Mouse (Mus musculus): Measurements from ENCODE around the gene Fetub. TPM values are rescaled to one million over a fixed set of nuclear protein-coding genes. Genes with fewer than 3 reads are reported as not detected.

Gene Fetub
- polyA plus RNA-seq, 1 experiment: 1.2 TPM

GRCm38 (mm10) chr16:22953069-22953468 lies 34.9 kb downstream of the Fetub start:
- no peak overlapping the region for H3K27ac ChIP-seq (ENCODE audit: control insufficient read depth, insufficient read depth, low read length)
- 45% methylated on average over 4 of the region's 4 CpGs for WGBS

GRCm38 (mm10) chr16:22955397-22956084 lies 37.4 kb downstream of the Fetub start:
- TF ChIP-seq CTCF (IDR thresholded peaks at IDR 0.05; ENCODE audit: borderline replicate concordance, control insufficient read depth, extremely low read depth, insufficient read depth, low read length, poor library complexity) (no peak), POLR2A (IDR thresholded peaks at IDR 0.05; ENCODE audit: control insufficient read depth, extremely low read depth, insufficient read depth, low read length, poor library complexity) (no peak)
- H3K36me3 ChIP-seq (ENCODE audit: control insufficient read depth, insufficient read depth, low read length): no peaks in the 10 kb centered on the region
- 77% methylated on average over 13 of the region's 13 CpGs for WGBS

More at GRCm38 (mm10) chr16:22953069-22953468, 34.9 kb downstream of the Fetub start:
- TF ChIP-seq CTCF (IDR thresholded peaks at IDR 0.05; ENCODE audit: borderline replicate concordance, control insufficient read depth, extremely low read depth, insufficient read depth, low read length, poor library complexity): no peak
- TF ChIP-seq POLR2A (IDR thresholded peaks at IDR 0.05; ENCODE audit: control insufficient read depth, extremely low read depth, insufficient read depth, low read length, poor library complexity): no peak
- H3K27me3 ChIP-seq (ENCODE audit: control insufficient read depth, insufficient read depth, low read length): no peaks in the 10 kb centered on the region
- DNase-seq: no peak
- no peaks in the 10 kb centered on the region for H3K4me1 ChIP-seq (replicated peaks; ENCODE audit: control insufficient read depth, insufficient read depth, low read length)
- no peak overlapping the region for H3K4me3 ChIP-seq (ENCODE audit: control insufficient read depth, insufficient read depth, low read length)
- no peaks in the 10 kb centered on the region for H3K36me3 ChIP-seq (ENCODE audit: control insufficient read depth, insufficient read depth, low read length)

GRCm38 (mm10) chr16:22956085-22956439 lies 37.9 kb downstream of the Fetub start:
- Histone ChIP-seq H3K4me3 (ENCODE audit: control insufficient read depth, insufficient read depth, low read length) (no peak overlapping the region), H3K4me1 (replicated peaks; ENCODE audit: control insufficient read depth, insufficient read depth, low read length) (no peaks in the 10 kb centered on the region), H3K27me3 (ENCODE audit: control insufficient read depth, insufficient read depth, low read length) (no peaks in the 10 kb centered on the region), H3K27ac (ENCODE audit: control insufficient read depth, insufficient read depth, low read length) (no peak overlapping the region), H3K36me3 (ENCODE audit: control insufficient read depth, insufficient read depth, low read length) (no peaks in the 10 kb centered on the region)
- 94% methylated on average over 11 of the region's 11 CpGs for WGBS
- DNase-seq: no peak
- no peak for TF ChIP-seq POLR2A (IDR thresholded peaks at IDR 0.05; ENCODE audit: control insufficient read depth, extremely low read depth, insufficient read depth, low read length, poor library complexity)
- no peak for TF ChIP-seq CTCF (IDR thresholded peaks at IDR 0.05; ENCODE audit: borderline replicate concordance, control insufficient read depth, extremely low read depth, insufficient read depth, low read length, poor library complexity)

More at GRCm38 (mm10) chr16:22955397-22956084, 37.4 kb downstream of the Fetub start:
- H3K27ac ChIP-seq (ENCODE audit: control insufficient read depth, insufficient read depth, low read length): no peak overlapping the region
- DNase-seq: no peak
- H3K4me3 ChIP-seq (ENCODE audit: control insufficient read depth, insufficient read depth, low read length): no peak overlapping the region
- no peaks in the 10 kb centered on the region for H3K4me1 ChIP-seq (replicated peaks; ENCODE audit: control insufficient read depth, insufficient read depth, low read length)
- no peaks in the 10 kb centered on the region for H3K27me3 ChIP-seq (ENCODE audit: control insufficient read depth, insufficient read depth, low read length)

GRCm38 (mm10) chr16:22961073-22961472 lies 42.9 kb downstream of the Fetub start:
- no peak for DNase-seq
- no peaks in the 10 kb centered on the region for H3K27me3 ChIP-seq (ENCODE audit: control insufficient read depth, insufficient read depth, low read length)
- H3K4me3 ChIP-seq (ENCODE audit: control insufficient read depth, insufficient read depth, low read length): no peak overlapping the region
- TF ChIP-seq POLR2A (IDR thresholded peaks at IDR 0.05; ENCODE audit: control insufficient read depth, extremely low read depth, insufficient read depth, low read length, poor library complexity) (no peak), CTCF (IDR thresholded peaks at IDR 0.05; ENCODE audit: borderline replicate concordance, control insufficient read depth, extremely low read depth, insufficient read depth, low read length, poor library complexity) (no peak)
- WGBS: 96% methylated on average over 8 of the region's 8 CpGs
- H3K4me1 ChIP-seq (replicated peaks; ENCODE audit: control insufficient read depth, insufficient read depth, low read length): no peaks in the 10 kb centered on the region
- no peaks in the 10 kb centered on the region for H3K36me3 ChIP-seq (ENCODE audit: control insufficient read depth, insufficient read depth, low read length)
- H3K27ac ChIP-seq (ENCODE audit: control insufficient read depth, insufficient read depth, low read length): no peak overlapping the region

- no peaks in the 10 kb centered on the region for H3K36me3 ChIP-seq (ENCODE audit: control insufficient read depth, insufficient read depth, low read length)
- H3K4me3 ChIP-seq (ENCODE audit: control insufficient read depth, insufficient read depth, low read length): no peak overlapping the region
- 91% methylated on average over 5 of the region's 5 CpGs for WGBS
- no peaks in the 10 kb centered on the region for H3K27me3 ChIP-seq (ENCODE audit: control insufficient read depth, insufficient read depth, low read length)
- H3K27ac ChIP-seq (ENCODE audit: control insufficient read depth, insufficient read depth, low read length): no peak overlapping the region
- no peak for DNase-seq
- no peak for TF ChIP-seq CTCF (IDR thresholded peaks at IDR 0.05; ENCODE audit: borderline replicate concordance, control insufficient read depth, extremely low read depth, insufficient read depth, low read length, poor library complexity)
- no peak for TF ChIP-seq POLR2A (IDR thresholded peaks at IDR 0.05; ENCODE audit: control insufficient read depth, extremely low read depth, insufficient read depth, low read length, poor library complexity)
- no peaks in the 10 kb centered on the region for H3K4me1 ChIP-seq (replicated peaks; ENCODE audit: control insufficient read depth, insufficient read depth, low read length)
Observed at GRCm38 (mm10) chr16:22962256-22962655, 44.1 kb downstream of the Fetub start.

GRCm38 (mm10) chr16:22963293-22963692 lies 45.2 kb downstream of the Fetub start:
- no peak overlapping the region for H3K4me3 ChIP-seq (ENCODE audit: control insufficient read depth, insufficient read depth, low read length)
- no peaks in the 10 kb centered on the region for H3K36me3 ChIP-seq (ENCODE audit: control insufficient read depth, insufficient read depth, low read length)
- H3K27ac ChIP-seq (ENCODE audit: control insufficient read depth, insufficient read depth, low read length): no peak overlapping the region
- H3K4me1 ChIP-seq (replicated peaks; ENCODE audit: control insufficient read depth, insufficient read depth, low read length): no peaks in the 10 kb centered on the region
- H3K27me3 ChIP-seq (ENCODE audit: control insufficient read depth, insufficient read depth, low read length): no peaks in the 10 kb centered on the region
- no peak for TF ChIP-seq POLR2A (IDR thresholded peaks at IDR 0.05; ENCODE audit: control insufficient read depth, extremely low read depth, insufficient read depth, low read length, poor library complexity)
- TF ChIP-seq CTCF (IDR thresholded peaks at IDR 0.05; ENCODE audit: borderline replicate concordance, control insufficient read depth, extremely low read depth, insufficient read depth, low read length, poor library complexity): no peak
- no peak for DNase-seq
